ENCODE assay signal across 10 mouse cellular contexts in the genomic region with DNA sequence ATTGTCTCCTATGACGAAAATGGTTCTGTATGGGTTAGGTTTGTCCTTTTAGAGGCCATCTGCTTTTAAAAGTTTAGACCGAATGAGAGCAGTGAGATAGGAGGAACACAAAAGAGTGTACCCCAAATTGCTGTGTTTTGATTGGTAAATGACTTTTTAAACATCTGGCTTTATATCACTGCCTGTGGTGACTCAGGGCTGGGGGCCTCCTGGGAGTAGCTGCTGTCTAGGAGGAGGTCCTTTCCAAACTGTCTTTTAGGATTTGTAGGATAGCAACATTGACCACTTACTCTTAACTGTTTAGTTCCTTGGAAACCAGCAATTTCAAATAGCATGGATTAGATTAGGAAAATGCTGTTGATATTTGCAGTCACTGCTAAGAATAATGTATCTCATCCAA. TPM values are rescaled to one million over a fixed set of nuclear protein-coding genes. Genes with fewer than 3 reads are reported as not detected.
DNase-seq lines count a peak whose midpoint lies in the region; ATAC-seq lines count a peak whose summit lies in the region.
"Had no signal": no experiment of that assay in that cellular context is flagged by ENCODE, and none has a peak within 500 bp of the region (broad histone marks: within the 10 kb centered on the region; RNA-seq: fewer than 3 reads in every experiment).

No protein-coding gene starts in this region.

- H3K9me3 ChIP-seq in kidney, embryonic 15.5 days (replicated peaks), result no peaks in the 10 kb centered on the region
- no peaks in the 10 kb centered on the region for H3K9me3 ChIP-seq in limb, embryonic 15.5 days

- WGBS in kidney, embryonic 15.5 days, result 86% methylated on average over 2 of the region's 2 CpGs
- WGBS in limb, embryonic 15.5 days, result 72% methylated on average over 2 of the region's 2 CpGs

- H3K36me3 ChIP-seq in kidney, embryonic 15.5 days, result peaks cover 20% of the 10 kb centered on the region
- peaks cover 15% of the 10 kb centered on the region for H3K36me3 ChIP-seq in limb, embryonic 15.5 days

- no peaks in the 10 kb centered on the region for H3K27me3 ChIP-seq in kidney, embryonic 15.5 days
- no peaks in the 10 kb centered on the region for H3K27me3 ChIP-seq in limb, embryonic 15.5 days

- peak overlapping the region; percentile 80 for H3K4me2 ChIP-seq in kidney, embryonic 15.5 days
- peak overlapping the region; percentile 74 for H3K4me2 ChIP-seq in limb, embryonic 15.5 days

- no peak for ATAC-seq in kidney, embryonic 15.5 days (replicated peaks; ENCODE audit: low FRiP score)
- no peak for ATAC-seq in limb, embryonic 15.5 days (ENCODE audit: insufficient number of reproducible peaks, low FRiP score, low TSS enrichment, low read depth)
- no peak for ATAC-seq in monocyte, adult 5-6 weeks (replicated peaks; ENCODE audit: insufficient number of reproducible peaks, low FRiP score, low TSS enrichment, poor library complexity, severe bottlenecking)

- peaks cover 13% of the 10 kb centered on the region for H3K4me1 ChIP-seq in kidney, embryonic 15.5 days
- peaks cover 3% of the 10 kb centered on the region; the same call in 1 of the 2 replicates for H3K4me1 ChIP-seq in limb, embryonic 15.5 days

- no peak overlapping the region for H3K27ac ChIP-seq in kidney, embryonic 15.5 days
- H3K27ac ChIP-seq in limb, embryonic 15.5 days, result no peak overlapping the region

- no peak overlapping the region for H3K9ac ChIP-seq in kidney, embryonic 15.5 days
- H3K9ac ChIP-seq in limb, embryonic 15.5 days, result no peak overlapping the region

- no peak overlapping the region for H3K4me3 ChIP-seq in kidney, embryonic 15.5 days (replicated peaks)
- H3K4me3 ChIP-seq in limb, embryonic 15.5 days, result no peak overlapping the region

- no peak for DNase-seq in kidney, postnatal 36 days
- peak; percentile 64 for DNase-seq in NIH3T3 (ENCODE audit: low read depth)
- peak; percentile 28 for DNase-seq in gastrocnemius, adult 18-20 months (ENCODE audit: low spot score)
- DNase-seq in embryo, embryonic 9.5 days (ENCODE audit: extremely low spot score), result no peak
- DNase-seq: cerebellum, adult 2 months; right cerebral cortex, postnatal 25 days; thymus, postnatal 25 days had no signal

RNA-seq across cellular contexts. Expression of a gene that starts 1.3 kb away (rescaled TPM):
- 4.1 and 5.2 TPM in 2 replicates for polyA plus RNA-seq in kidney, embryonic 15.5 days (2015; fragmentation: Nextera tagmentation; extraction: Ambion mirVana)
- 1 to 10 TPM; 1.8 to 2.3 TPM for total RNA-seq in gastrocnemius, adult 18-20 months (2021)
- 6.1 and 7.5 TPM in 2 replicates for polyA plus RNA-seq in limb, embryonic 15.5 days (2015; fragmentation: Nextera tagmentation; extraction: Ambion mirVana)
- total RNA-seq in monocyte, adult 5-6 weeks (2017), result 4.1 to 9.6 TPM (median 6.0 TPM) in 3 replicates

RNA-seq across cellular contexts. Expression of a gene that starts 20.9 kb away (rescaled TPM):
- polyA plus RNA-seq in kidney, embryonic 15.5 days (2015; fragmentation: Nextera tagmentation; extraction: Ambion mirVana), result 22.3 and 22.5 TPM in 2 replicates
- total RNA-seq in gastrocnemius, adult 18-20 months (2021), result 10 to 100 TPM; 12.6 to 12.9 TPM
- polyA plus RNA-seq in limb, embryonic 15.5 days (2015; fragmentation: Nextera tagmentation; extraction: Ambion mirVana), result 24.4 and 25.4 TPM in 2 replicates
- 19.6 to 36.9 TPM (median 28.1 TPM) in 3 replicates for total RNA-seq in monocyte, adult 5-6 weeks (2017)

RNA-seq across cellular contexts. Expression of a gene that starts 21.1 kb away (rescaled TPM):
- polyA plus RNA-seq in kidney, embryonic 15.5 days (2015; fragmentation: Nextera tagmentation; extraction: Ambion mirVana), result 24.4 and 25.9 TPM in 2 replicates
- total RNA-seq in gastrocnemius, adult 18-20 months (2021), result 1 to 10 TPM; 6.6 to 6.7 TPM
- polyA plus RNA-seq in limb, embryonic 15.5 days (2015; fragmentation: Nextera tagmentation; extraction: Ambion mirVana), result 21.8 and 23.2 TPM in 2 replicates
- 12.5 to 16.3 TPM (median 16.0 TPM) in 3 replicates for total RNA-seq in monocyte, adult 5-6 weeks (2017)

Comparison
In these comparisons a context has a peak if more than half of its experiments do, and no peak if none do; other contexts are left out.
1. DNase-seq: peak in NIH3T3 (single experiment) and gastrocnemius, adult 18-20 months (single experiment); none in kidney, postnatal 36 days (0 of 2) and embryo, embryonic 9.5 days (single experiment).